Mouse (Mus musculus): ENCODE results near the gene Copg2. TPM values are rescaled to one million over a fixed set of nuclear protein-coding genes. Genes with fewer than 3 reads are reported as not detected.

Copg2 gene
- polyA plus RNA-seq, 1 experiment, result 5.5 TPM

- TF ChIP-seq CTCF (IDR thresholded peaks at IDR 0.05; ENCODE audit: extremely low read depth, insufficient read depth, insufficient read length, insufficient replicate concordance) (no peak), POLR2A (IDR thresholded peaks at IDR 0.05; ENCODE audit: low read depth, low read length) (no peak)
- no peaks in the 10 kb centered on the region for H3K36me3 ChIP-seq (ENCODE audit: control insufficient read depth, insufficient read depth, low read length)
- H3K27ac ChIP-seq (ENCODE audit: insufficient read depth, low read length), result no peak within 1 kb of the TSS
- WGBS, result 83% methylated on average over 7 of the region's 7 CpGs
- H3K4me3 ChIP-seq (ENCODE audit: extremely low read depth, insufficient read depth, insufficient read length), result no peak within 1 kb of the TSS
- no peaks in the 10 kb centered on the region for H3K27me3 ChIP-seq (ENCODE audit: control insufficient read depth, insufficient read depth, low read length)
- no peak for DNase-seq (ENCODE audit: low read depth in 1 of 2, low spot score in 2 of 2)
- no peaks in the 10 kb centered on the region for H3K4me1 ChIP-seq (ENCODE audit: control insufficient read depth, insufficient read depth, insufficient read length)
Observed at GRCm38 (mm10) chr6:30723331-30723730, 173.3 kb downstream of the Copg2 start, which contains the start of gene Mest. Gene Mest (plus strand): TSS chr6:30723547.

- TF ChIP-seq POLR2A (IDR thresholded peaks at IDR 0.05; ENCODE audit: low read depth, low read length) (no peak), CTCF (IDR thresholded peaks at IDR 0.05; ENCODE audit: extremely low read depth, insufficient read depth, insufficient read length, insufficient replicate concordance) (no peak)
- DNase-seq (ENCODE audit: low read depth in 1 of 2, low spot score in 2 of 2), result no peak
- Histone ChIP-seq H3K4me1 (ENCODE audit: control insufficient read depth, insufficient read depth, insufficient read length) (no peaks in the 10 kb centered on the region), H3K27ac (ENCODE audit: insufficient read depth, low read length) (no peak overlapping the region), H3K4me3 (ENCODE audit: extremely low read depth, insufficient read depth, insufficient read length) (no peak overlapping the region), H3K27me3 (ENCODE audit: control insufficient read depth, insufficient read depth, low read length) (no peaks in the 10 kb centered on the region), H3K36me3 (ENCODE audit: control insufficient read depth, insufficient read depth, low read length) (no peaks in the 10 kb centered on the region)
- 88% methylated on average over 4 of the region's 4 CpGs for WGBS
Observed at GRCm38 (mm10) chr6:30722385-30723164, 174.0 kb downstream of the Copg2 start.

- no peaks in the 10 kb centered on the region for H3K4me1 ChIP-seq (ENCODE audit: control insufficient read depth, insufficient read depth, insufficient read length)
- H3K27me3 ChIP-seq (ENCODE audit: control insufficient read depth, insufficient read depth, low read length), result no peaks in the 10 kb centered on the region
- no peak overlapping the region for H3K4me3 ChIP-seq (ENCODE audit: extremely low read depth, insufficient read depth, insufficient read length)
- TF ChIP-seq CTCF (IDR thresholded peaks at IDR 0.05; ENCODE audit: extremely low read depth, insufficient read depth, insufficient read length, insufficient replicate concordance) (no peak), POLR2A (IDR thresholded peaks at IDR 0.05; ENCODE audit: low read depth, low read length) (no peak)
- DNase-seq (ENCODE audit: low read depth in 1 of 2, low spot score in 2 of 2), result no peak
- H3K36me3 ChIP-seq (ENCODE audit: control insufficient read depth, insufficient read depth, low read length), result no peaks in the 10 kb centered on the region
- H3K27ac ChIP-seq (ENCODE audit: insufficient read depth, low read length), result no peak overlapping the region
- WGBS, result 96% methylated on average over 7 of the region's 7 CpGs
Observed at GRCm38 (mm10) chr6:30716796-30717195, 179.8 kb downstream of the Copg2 start.

- Histone ChIP-seq H3K36me3 (ENCODE audit: control insufficient read depth, insufficient read depth, low read length) (no peaks in the 10 kb centered on the region), H3K27ac (ENCODE audit: insufficient read depth, low read length) (no peak overlapping the region), H3K4me3 (ENCODE audit: extremely low read depth, insufficient read depth, insufficient read length) (no peak overlapping the region), H3K4me1 (ENCODE audit: control insufficient read depth, insufficient read depth, insufficient read length) (no peaks in the 10 kb centered on the region), H3K27me3 (ENCODE audit: control insufficient read depth, insufficient read depth, low read length) (no peaks in the 10 kb centered on the region)
- TF ChIP-seq CTCF (IDR thresholded peaks at IDR 0.05; ENCODE audit: extremely low read depth, insufficient read depth, insufficient read length, insufficient replicate concordance) (no peak), POLR2A (IDR thresholded peaks at IDR 0.05; ENCODE audit: low read depth, low read length) (no peak)
- WGBS, result 92% methylated on average over 5 of the region's 5 CpGs
- no peak for DNase-seq (ENCODE audit: low read depth in 1 of 2, low spot score in 2 of 2)
Observed at GRCm38 (mm10) chr6:30714891-30715471, 181.6 kb downstream of the Copg2 start.

GRCm38 (mm10) chr6:30713896-30714295, 182.7 kb downstream of the Copg2 start:
- Histone ChIP-seq H3K27me3 (ENCODE audit: control insufficient read depth, insufficient read depth, low read length) (no peaks in the 10 kb centered on the region), H3K4me1 (ENCODE audit: control insufficient read depth, insufficient read depth, insufficient read length) (no peaks in the 10 kb centered on the region), H3K36me3 (ENCODE audit: control insufficient read depth, insufficient read depth, low read length) (no peaks in the 10 kb centered on the region), H3K4me3 (ENCODE audit: extremely low read depth, insufficient read depth, insufficient read length) (no peak overlapping the region), H3K27ac (ENCODE audit: insufficient read depth, low read length) (no peak overlapping the region)
- TF ChIP-seq CTCF (IDR thresholded peaks at IDR 0.05; ENCODE audit: extremely low read depth, insufficient read depth, insufficient read length, insufficient replicate concordance), result no peak
- no peak for TF ChIP-seq POLR2A (IDR thresholded peaks at IDR 0.05; ENCODE audit: low read depth, low read length)
- no peak for DNase-seq (ENCODE audit: low read depth in 1 of 2, low spot score in 2 of 2)
- whole genome bisulfite sequencing, result 74% methylated on average over 11 of the region's 11 CpGs

- 71% methylated on average over 6 of the region's 6 CpGs for WGBS
- H3K4me3 ChIP-seq (ENCODE audit: extremely low read depth, insufficient read depth, insufficient read length), result no peak overlapping the region
- no peak overlapping the region for H3K27ac ChIP-seq (ENCODE audit: insufficient read depth, low read length)
- no peaks in the 10 kb centered on the region for H3K36me3 ChIP-seq (ENCODE audit: control insufficient read depth, insufficient read depth, low read length)
- DNase-seq (ENCODE audit: low read depth in 1 of 2, low spot score in 2 of 2), result no peak
- no peaks in the 10 kb centered on the region for H3K4me1 ChIP-seq (ENCODE audit: control insufficient read depth, insufficient read depth, insufficient read length)
- no peaks in the 10 kb centered on the region for H3K27me3 ChIP-seq (ENCODE audit: control insufficient read depth, insufficient read depth, low read length)
- TF ChIP-seq POLR2A (IDR thresholded peaks at IDR 0.05; ENCODE audit: low read depth, low read length), result no peak
- TF ChIP-seq CTCF (IDR thresholded peaks at IDR 0.05; ENCODE audit: extremely low read depth, insufficient read depth, insufficient read length, insufficient replicate concordance), result no peak
Observed at GRCm38 (mm10) chr6:30713455-30713854, 183.1 kb downstream of the Copg2 start.

GRCm38 (mm10) chr6:30712484-30712883, 184.1 kb downstream of the Copg2 start:
- Histone ChIP-seq H3K4me3 (ENCODE audit: extremely low read depth, insufficient read depth, insufficient read length) (no peak overlapping the region), H3K27me3 (ENCODE audit: control insufficient read depth, insufficient read depth, low read length) (no peaks in the 10 kb centered on the region), H3K27ac (ENCODE audit: insufficient read depth, low read length) (no peak overlapping the region), H3K36me3 (ENCODE audit: control insufficient read depth, insufficient read depth, low read length) (no peaks in the 10 kb centered on the region), H3K4me1 (ENCODE audit: control insufficient read depth, insufficient read depth, insufficient read length) (no peaks in the 10 kb centered on the region)
- no peak for DNase-seq (ENCODE audit: low read depth in 1 of 2, low spot score in 2 of 2)
- no peak for TF ChIP-seq CTCF (IDR thresholded peaks at IDR 0.05; ENCODE audit: extremely low read depth, insufficient read depth, insufficient read length, insufficient replicate concordance)
- TF ChIP-seq POLR2A (IDR thresholded peaks at IDR 0.05; ENCODE audit: low read depth, low read length), result no peak
- 68% methylated on average over 7 of the region's 7 CpGs for WGBS
